Mouse (Mus musculus): Measurements from ENCODE around the gene Maml3.
A peak's percentile ranks its signal among the peaks of the same experiment; 100 is the strongest.

The Maml3 gene

GRCm38 (mm10) chr3:51912214-51912613 is 192.7 kb downstream of the Maml3 start:
- DNase-seq (ENCODE audit: low spot score in 2 of 2): no peak

GRCm38 (mm10) chr3:51908437-51908990 is 196.4 kb downstream of the Maml3 start:
- DNase-seq (ENCODE audit: low spot score in 2 of 2): no peak

GRCm38 (mm10) chr3:51907113-51907860 is 197.6 kb downstream of the Maml3 start:
- no peak for DNase-seq (ENCODE audit: low spot score in 2 of 2)

- no peak for DNase-seq (ENCODE audit: low spot score in 2 of 2)
Measured at GRCm38 (mm10) chr3:51905903-51906302, 199.0 kb downstream of the Maml3 start.

GRCm38 (mm10) chr3:51904357-51904855 is 200.5 kb downstream of the Maml3 start:
- DNase-seq (ENCODE audit: low spot score in 2 of 2): no peak

- no peak for DNase-seq (ENCODE audit: low spot score in 2 of 2)
Measured at GRCm38 (mm10) chr3:51901151-51901550, 203.7 kb downstream of the Maml3 start.

GRCm38 (mm10) chr3:51894514-51894913 is 210.4 kb downstream of the Maml3 start:
- peak in 1 of 2 experiments; percentile 39 for DNase-seq (ENCODE audit: low spot score in 2 of 2)

- no peak for DNase-seq (ENCODE audit: low spot score in 2 of 2)
Measured at GRCm38 (mm10) chr3:51891562-51892119, 213.2 kb downstream of the Maml3 start.

- DNase-seq (ENCODE audit: low spot score in 2 of 2): no peak
Measured at GRCm38 (mm10) chr3:51890181-51890580, 214.7 kb downstream of the Maml3 start.

- DNase-seq (ENCODE audit: low spot score in 2 of 2): no peak
Measured at GRCm38 (mm10) chr3:51889776-51890175, 215.1 kb downstream of the Maml3 start.

- DNase-seq (ENCODE audit: low spot score in 2 of 2): no peak
Measured at GRCm38 (mm10) chr3:51888662-51889433, 216.0 kb downstream of the Maml3 start.

GRCm38 (mm10) chr3:51888295-51888661 is 216.6 kb downstream of the Maml3 start:
- no peak for DNase-seq (ENCODE audit: low spot score in 2 of 2)

- DNase-seq (ENCODE audit: low spot score in 2 of 2): no peak
Measured at GRCm38 (mm10) chr3:51885920-51886319, 219.0 kb downstream of the Maml3 start.

- DNase-seq (ENCODE audit: low spot score in 2 of 2): no peak
Measured at GRCm38 (mm10) chr3:51885487-51885886, 219.4 kb downstream of the Maml3 start.

GRCm38 (mm10) chr3:51881981-51882380 is 222.9 kb downstream of the Maml3 start:
- peak in 1 of 2 experiments; percentile 23 for DNase-seq (ENCODE audit: low spot score in 2 of 2)

- DNase-seq (ENCODE audit: low spot score in 2 of 2): no peak
Measured at GRCm38 (mm10) chr3:51881393-51881792, 223.5 kb downstream of the Maml3 start.

GRCm38 (mm10) chr3:51880506-51881036 is 224.3 kb downstream of the Maml3 start:
- DNase-seq (ENCODE audit: low spot score in 2 of 2): no peak

- DNase-seq (ENCODE audit: low spot score in 2 of 2): no peak
Measured at GRCm38 (mm10) chr3:51879211-51879610, 225.7 kb downstream of the Maml3 start.

- DNase-seq (ENCODE audit: low spot score in 2 of 2): no peak
Measured at GRCm38 (mm10) chr3:51878577-51878976, 226.3 kb downstream of the Maml3 start.

GRCm38 (mm10) chr3:51876729-51877128 is 228.1 kb downstream of the Maml3 start:
- DNase-seq (ENCODE audit: low spot score in 2 of 2): no peak

- DNase-seq (ENCODE audit: low spot score in 2 of 2): no peak
Measured at GRCm38 (mm10) chr3:51875629-51876028, 229.2 kb downstream of the Maml3 start.

- DNase-seq (ENCODE audit: low spot score in 2 of 2): no peak
Measured at GRCm38 (mm10) chr3:51874252-51874651, 230.6 kb downstream of the Maml3 start.
